Mouse (Mus musculus) kidney, postnatal 4 days (tissue): ENCODE data around the gene Ina.
"Not testable (repeated sequence)": the region's sequence is repeated elsewhere in the genome, so short reads cannot be mapped to it uniquely, and the experiment has no call there.

Experiments used
- DNase-seq, 2 experiments: peaks; one replicate each; pipeline ENCODE4 v3.0.0; 2021; ENCODE audit warnings: mixed read lengths in 2 of 2

Gene Ina

DNA sequence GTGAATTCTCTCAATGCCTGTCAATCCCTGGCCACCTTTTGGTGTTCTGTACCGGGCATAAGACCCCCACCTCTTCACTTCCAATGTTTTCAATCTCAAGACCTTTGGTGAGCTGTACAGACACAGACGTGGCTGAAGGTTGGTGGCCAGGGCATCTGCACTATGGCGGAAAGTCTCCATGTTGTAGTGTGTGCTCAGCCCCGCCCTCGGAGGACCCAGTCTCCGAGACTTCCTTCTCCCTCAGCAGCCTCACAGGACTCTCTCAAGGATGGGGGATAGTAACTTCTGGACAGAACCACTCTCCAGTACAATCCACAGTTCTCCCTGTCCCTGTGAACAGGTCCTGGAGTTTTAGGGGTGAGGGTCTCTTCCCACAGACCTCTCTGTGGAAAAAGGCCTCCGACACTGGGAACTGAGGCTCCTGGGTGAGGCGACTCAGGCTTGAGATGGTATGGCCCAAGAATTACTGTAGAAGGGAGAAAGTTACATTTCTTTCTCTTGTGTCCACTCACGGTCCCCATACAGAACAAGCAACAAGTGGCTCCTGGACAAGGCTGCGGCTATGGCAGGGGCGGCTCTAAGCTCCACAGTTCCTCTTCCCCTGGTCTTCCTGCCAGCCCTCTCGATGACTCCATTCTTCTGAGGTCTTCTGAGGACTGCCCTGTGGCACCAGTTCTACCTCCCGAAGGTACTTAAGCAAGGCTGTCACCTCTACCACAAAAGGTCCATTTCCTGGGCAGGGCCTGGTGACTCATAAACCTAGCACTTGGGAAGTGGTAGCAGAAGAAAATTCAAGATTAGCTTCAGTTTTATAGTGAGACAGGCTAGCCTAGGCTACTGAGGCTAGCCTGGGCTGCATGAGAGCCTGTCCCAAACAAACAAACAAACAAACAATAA lies 29.5 kb upstream of the Ina start:
- DNase-seq: no peak

- DNase-seq: no peak
Measured at GRCm38 (mm10) chr19:46987646-46988045, 26.9 kb upstream of the Ina start.

DNA sequence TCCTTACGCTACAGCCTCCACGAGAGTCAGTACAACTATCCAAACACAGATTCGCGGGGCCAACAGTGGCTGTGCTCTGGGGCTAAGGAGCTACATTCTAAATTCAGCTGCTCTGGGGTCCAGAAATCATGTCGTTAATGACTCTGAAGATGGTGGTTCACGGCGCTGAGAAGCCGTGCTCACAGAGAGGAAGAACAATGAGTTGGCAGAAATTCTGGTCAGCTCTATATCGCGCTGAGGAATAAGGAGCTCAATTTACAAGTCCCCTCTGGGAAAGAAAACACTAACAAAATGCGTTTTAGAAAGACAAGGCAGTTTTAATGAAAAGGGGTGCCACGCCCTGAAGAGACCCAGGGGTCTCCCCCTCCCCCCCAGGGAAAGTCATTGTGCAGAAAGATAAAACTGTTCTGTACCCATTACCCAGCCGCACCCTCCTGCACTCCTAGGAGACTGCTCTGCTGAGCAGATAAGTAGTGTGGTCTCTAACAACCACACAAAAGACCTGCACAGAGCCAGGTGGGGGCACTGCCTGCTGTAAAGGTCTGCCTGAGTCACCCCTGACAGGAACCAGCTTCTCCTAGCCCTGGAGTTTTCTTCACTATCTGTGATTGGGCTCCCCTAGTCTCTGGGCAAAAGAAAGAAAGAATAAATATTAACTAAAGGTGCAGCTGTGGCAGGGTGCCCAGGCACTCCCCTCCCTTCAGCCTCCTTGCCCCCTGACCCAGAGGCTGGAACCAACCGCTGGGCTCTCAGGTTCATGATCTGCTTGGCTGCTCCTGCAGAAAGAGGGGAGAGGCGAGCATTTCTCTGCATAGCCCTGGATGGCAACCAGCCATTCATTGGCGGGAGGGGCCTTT lies 26.0 kb upstream of the Ina start:
- peak; percentile 81 to 90 for DNase-seq

GRCm38 (mm10) chr19:46989479-46990152 lies 24.9 kb upstream of the Ina start:
- peak in 1 of 2 experiments; percentile 40 for DNase-seq

- no peak for DNase-seq
Measured at GRCm38 (mm10) chr19:46990153-46990518, 24.4 kb upstream of the Ina start.

DNA sequence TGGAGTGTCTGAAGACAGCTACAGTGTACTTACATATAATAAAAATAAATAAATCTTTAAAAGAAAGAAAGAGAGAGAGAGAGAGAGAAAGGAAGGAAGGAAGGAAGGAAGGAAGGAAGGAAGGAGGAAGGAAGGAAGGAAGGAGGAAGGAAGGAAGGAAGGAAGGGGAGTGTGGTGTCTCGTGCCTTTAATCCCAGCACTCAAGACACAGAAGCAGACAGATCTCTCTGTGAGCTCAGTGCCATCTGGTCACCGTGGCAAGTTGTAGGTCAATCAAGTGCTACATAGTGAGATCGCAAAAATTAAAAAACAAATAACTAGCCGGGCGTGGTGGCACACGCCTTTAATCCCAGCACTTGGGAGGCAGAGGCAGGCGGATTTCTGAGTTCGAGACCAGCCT lies 23.9 kb upstream of the Ina start:
- not testable (repeated sequence) for DNase-seq

GRCm38 (mm10) chr19:46991145-46991544 lies 23.4 kb upstream of the Ina start:
- peak; percentile 89 to 91 for DNase-seq

DNA sequence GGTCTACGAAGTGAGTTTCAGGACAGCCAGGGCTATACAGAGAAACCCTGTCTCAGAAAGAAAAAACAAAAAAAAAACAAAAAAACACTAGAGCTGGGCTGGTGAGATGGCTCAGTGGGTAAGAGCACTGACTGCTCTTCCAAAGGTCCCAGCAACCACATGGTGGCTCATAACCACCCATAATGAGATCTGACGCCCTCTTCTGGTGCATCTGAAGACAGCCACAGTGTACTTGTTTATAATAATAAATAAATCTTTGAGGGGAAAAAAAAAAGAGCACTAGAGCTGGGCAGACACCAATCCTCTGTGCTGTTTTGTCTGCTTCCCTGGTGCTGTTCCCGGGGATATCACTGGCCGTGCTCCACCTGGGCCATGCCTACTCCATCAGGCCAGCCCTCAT lies 22.2 kb upstream of the Ina start:
- DNase-seq: not testable (repeated sequence)

- DNase-seq: no peak
Measured at GRCm38 (mm10) chr19:46996095-46996494, 18.4 kb upstream of the Ina start.

DNA sequence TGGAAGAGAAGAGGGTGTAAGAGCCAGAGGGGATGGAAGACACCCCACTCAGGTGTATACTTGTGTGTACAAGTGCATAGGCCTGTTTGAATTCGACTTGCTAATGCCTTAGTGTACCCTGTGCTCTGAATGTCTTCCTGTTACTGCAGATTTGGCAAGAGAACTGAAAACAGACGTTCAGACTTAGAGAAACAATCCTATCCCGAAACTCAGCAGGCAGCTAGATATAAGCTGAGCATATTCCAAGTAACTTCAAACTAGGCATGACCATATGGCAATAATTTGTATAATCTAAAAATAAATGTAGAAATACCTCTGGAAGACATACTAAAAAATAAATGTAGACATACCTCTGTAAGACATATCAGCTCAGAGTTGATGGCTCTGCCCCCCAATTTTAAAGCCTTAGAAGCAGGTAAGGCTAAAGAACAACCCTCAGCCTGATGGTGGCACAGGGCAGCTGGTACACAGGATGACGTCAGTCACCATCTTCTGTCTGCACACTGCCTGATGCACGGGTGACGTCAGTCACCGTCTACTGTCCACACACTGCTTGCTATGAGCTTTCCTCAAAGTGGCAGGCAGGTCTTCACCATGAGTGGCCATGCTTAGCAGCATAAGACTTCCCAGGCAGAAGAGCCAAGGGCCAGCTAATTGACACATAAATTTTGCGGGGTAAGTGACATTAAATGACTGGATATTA lies 16.2 kb upstream of the Ina start:
- no peak for DNase-seq

DNA sequence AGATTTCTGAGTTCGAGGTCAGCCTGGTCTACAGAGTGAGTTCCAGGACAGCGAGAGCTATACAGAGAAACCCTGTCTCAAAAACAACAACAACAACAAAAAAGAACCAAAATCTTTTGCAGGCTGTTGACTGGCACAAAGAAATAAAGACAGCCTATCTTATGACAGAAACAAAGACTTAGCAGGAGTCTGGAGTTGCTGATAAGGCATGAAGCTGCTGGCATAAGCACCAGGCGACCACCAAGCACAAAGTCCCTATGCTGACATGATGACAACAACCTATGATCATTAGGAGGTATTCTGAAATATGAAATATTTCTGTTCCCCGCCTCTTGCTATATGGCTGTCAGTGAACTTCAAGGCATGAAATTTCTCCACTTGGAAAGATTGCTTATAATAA lies 15.5 kb upstream of the Ina start:
- DNase-seq: no peak

DNA sequence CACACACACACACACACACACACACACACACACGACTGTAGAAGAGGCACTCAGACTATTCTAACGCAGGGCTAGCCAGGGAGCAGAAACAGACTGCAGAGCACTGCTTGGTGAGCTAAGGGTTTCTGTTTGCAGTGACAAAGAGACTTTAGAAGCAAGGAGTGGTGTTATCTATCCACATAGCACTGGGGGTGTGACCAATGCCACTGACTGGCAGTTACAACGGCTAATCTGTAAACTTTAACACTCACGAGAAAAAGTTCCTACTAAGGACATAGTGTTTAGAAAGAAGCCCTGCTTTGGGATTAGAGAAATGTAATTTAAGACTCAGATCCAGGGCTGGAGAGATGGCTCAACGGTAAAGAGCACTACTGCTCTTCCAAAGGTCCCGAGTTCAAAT lies 14.7 kb upstream of the Ina start:
- DNase-seq: no peak

GRCm38 (mm10) chr19:47000357-47000756 lies 14.1 kb upstream of the Ina start:
- DNase-seq: not testable (repeated sequence)

- no peak for DNase-seq
Measured at GRCm38 (mm10) chr19:47003742-47004511, 10.6 kb upstream of the Ina start.

- no peak for DNase-seq
Measured at GRCm38 (mm10) chr19:47005873-47006272, 8.6 kb upstream of the Ina start.

- DNase-seq: peak; percentile 90 to 92
Measured at GRCm38 (mm10) chr19:47006321-47006720, 8.2 kb upstream of the Ina start.

- no peak for DNase-seq
Measured at GRCm38 (mm10) chr19:47009420-47009819, 5.1 kb upstream of the Ina start.

DNA sequence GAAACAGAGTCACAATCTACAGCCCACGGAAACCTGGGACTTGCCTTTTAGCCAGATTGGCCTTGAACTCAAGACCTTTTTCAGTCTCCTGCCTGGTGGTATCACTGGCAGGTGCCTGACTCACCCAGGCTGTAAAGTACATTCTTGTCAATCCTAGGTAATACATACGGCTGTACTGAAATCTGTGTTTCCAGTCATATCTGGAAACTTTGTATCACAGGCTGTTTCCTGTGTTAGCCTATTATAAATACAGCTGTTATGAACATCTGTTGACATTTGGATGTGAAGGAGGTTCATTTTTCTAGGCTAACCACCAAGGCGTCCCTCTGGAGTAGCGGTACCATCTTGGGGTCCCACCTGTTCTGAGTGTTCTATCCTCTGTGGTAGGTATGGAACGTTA lies 4.6 kb upstream of the Ina start:
- no peak for DNase-seq

DNA sequence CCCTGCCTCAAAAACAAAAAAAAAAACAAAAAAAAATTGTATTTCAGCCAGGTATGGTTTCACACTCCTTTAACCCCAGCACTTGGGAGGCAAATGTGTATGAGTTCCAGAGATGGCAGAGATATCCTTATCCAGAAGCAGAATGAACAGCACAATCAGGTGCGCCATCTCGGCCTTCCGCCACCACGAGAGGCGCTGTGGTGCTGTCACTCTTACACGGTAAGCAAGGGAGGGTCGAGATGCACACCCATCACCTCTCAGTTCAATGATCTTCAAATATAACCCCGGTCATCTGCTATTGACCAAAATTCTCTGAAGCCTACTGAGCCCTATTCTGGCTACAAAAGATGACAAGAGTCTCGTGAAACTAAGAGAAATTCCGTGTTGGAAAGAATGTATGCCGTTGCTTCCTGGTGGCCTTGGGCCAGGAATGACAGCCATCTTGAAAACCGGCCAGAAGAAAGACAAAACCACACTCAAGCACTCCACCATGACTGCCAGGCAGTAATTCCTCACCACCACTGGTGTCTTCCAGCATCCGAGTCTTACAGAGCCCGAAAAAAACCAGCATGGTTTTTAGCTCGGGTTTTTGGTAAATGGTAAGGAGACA lies 1.9 kb upstream of the Ina start:
- DNase-seq: no peak

GRCm38 (mm10) chr19:47013340-47014158 lies 949 bp upstream of the Ina start:
- DNase-seq: no peak

DNA sequence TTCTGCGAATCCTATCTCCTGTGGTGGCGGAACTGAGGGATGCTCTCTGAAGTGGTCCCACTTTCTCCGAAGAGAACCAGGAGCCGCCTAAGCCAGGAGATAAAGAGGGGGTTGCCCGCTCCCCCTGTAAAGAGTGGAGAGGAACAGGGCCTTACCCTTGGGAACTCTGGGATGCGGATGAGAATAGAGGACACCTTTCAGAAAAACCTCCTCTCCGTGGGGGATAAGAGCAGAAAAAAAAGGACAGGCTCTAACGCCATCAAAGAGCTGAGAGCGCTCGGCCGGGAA lies 395 bp upstream of the Ina start:
- no peak for DNase-seq
